Mouse (Mus musculus): ENCODE data around the gene Olfr1382.

DNA sequence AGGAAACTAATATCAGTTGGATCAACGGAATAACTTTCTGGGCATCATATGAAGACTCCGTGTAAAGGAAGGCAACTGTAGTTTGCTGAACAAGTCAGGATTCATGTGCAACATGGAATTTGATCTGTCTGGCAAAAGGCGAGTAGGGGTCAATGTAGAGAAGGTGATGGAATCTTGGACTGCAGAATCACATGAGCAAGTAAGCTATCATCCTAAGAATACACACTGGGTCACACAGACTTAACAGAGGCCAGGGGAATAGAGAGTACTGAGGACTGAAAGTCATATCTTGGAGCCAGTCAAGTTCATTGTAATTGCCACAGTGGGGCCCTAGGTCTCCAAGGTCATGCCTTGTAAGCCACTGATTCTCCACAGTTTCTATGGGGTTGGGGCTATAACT is at the start of gene Olfr1382:
- TF ChIP-seq CTCF (IDR thresholded peaks at IDR 0.05; ENCODE audit: extremely low read depth, insufficient read length, insufficient replicate concordance, low read depth, low read length) (no peak), POLR2A (IDR thresholded peaks at IDR 0.05; ENCODE audit: low read depth, low read length) (no peak)

All from small intestine, adult 2 months (tissue).